Mouse (Mus musculus): ENCODE measurements around the gene Pex7.

GRCm38 (mm10) chr10:19946644-19947043 is 39.2 kb upstream of the Pex7 start:
- TF ChIP-seq CTCF (conservative IDR thresholded peaks at IDR 0.05; ENCODE audit: low read length) (no peak), POU5F1 (IDR thresholded peaks at IDR 0.05; ENCODE audit: borderline replicate concordance, low read length) (no peak)
